Mouse (Mus musculus): ENCODE results near the gene Dnal1. TPM values are rescaled to one million over a fixed set of nuclear protein-coding genes. Genes with fewer than 3 reads are reported as not detected.

The Dnal1 gene
- polyA plus RNA-seq, 1 experiment: 9.2 TPM

DNA sequence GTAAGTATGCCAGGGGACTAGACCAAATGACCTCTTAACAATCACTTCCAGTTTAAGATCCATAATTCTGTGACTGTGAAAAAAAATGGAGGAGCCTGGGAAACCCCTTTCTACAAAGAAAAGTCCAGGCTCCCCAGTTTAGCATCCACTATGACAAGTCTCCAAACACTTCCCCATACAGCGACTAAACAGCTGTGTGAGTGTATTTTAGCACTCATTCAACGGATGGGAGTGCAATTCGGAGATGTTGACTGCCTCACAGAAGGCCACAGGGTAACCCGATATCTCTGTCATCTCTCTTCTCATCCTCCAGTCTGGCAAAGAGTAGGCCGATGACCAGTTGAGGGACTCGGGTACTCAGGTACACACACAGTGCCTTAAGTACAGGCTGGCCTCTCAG is 81.0 kb downstream of the Dnal1 start:
- peaks cover 24% of the 10 kb centered on the region for H3K4me1 ChIP-seq (ENCODE audit: control insufficient read depth, insufficient read depth, low read length)
- TF ChIP-seq POLR2A (IDR thresholded peaks at IDR 0.05; ENCODE audit: borderline replicate concordance, extremely low read depth, low read depth, low read length) (no peak), CTCF (IDR thresholded peaks at IDR 0.05; ENCODE audit: insufficient read depth, low read length) (no peak)
- 48% methylated on average over 6 of the region's 6 CpGs for WGBS
- DNase-seq: no peak
- H3K4me3 ChIP-seq (replicated peaks; ENCODE audit: extremely low read depth, low read depth, low read length): no peak overlapping the region

Other genes with a start within 250 kb of the Dnal1 start
- 155 and 165 TPM in 2 replicates for gene Numb, start 192.4 kb upstream of the Dnal1 start, polyA plus RNA-seq (2012; rRNA removed)
- 19.1 and 29.8 TPM in 2 replicates for gene Riox1, start 163.8 kb upstream of the Dnal1 start, polyA plus RNA-seq (2012; rRNA removed)
- 0.05 TPM in 1 of 2 replicates, not detected in the other for gene Heatr4, start 129.5 kb upstream of the Dnal1 start, polyA plus RNA-seq (2012; rRNA removed)
- gene Acot2, start 126.5 kb upstream of the Dnal1 start, polyA plus RNA-seq (2012; rRNA removed): 18.4 and 20.3 TPM in 2 replicates
- gene Acot1, start 104.9 kb upstream of the Dnal1 start, polyA plus RNA-seq (2012; rRNA removed): 28.8 and 29.2 TPM in 2 replicates
- gene Acot4, start 76.0 kb upstream of the Dnal1 start, polyA plus RNA-seq (2012; rRNA removed): 0.40 TPM in 2 replicates
- gene Gm49366, start 75.4 kb upstream of the Dnal1 start, polyA plus RNA-seq (2012; rRNA removed): not detected in 2 replicates
- gene Acot3, start 62.2 kb upstream of the Dnal1 start, polyA plus RNA-seq (2012; rRNA removed): not detected in 2 replicates
- gene Acot5, start 45.0 kb upstream of the Dnal1 start, polyA plus RNA-seq (2012; rRNA removed): not detected in 2 replicates
- gene Acot6, start 13.7 kb upstream of the Dnal1 start, polyA plus RNA-seq (2012; rRNA removed): 1.9 TPM in 2 replicates
- gene Pnma1, start 34.1 kb downstream of the Dnal1 start, polyA plus RNA-seq (2012; rRNA removed): 0.84 and 1.3 TPM in 2 replicates
- gene Elmsan1, start 104.5 kb downstream of the Dnal1 start, polyA plus RNA-seq (2012; rRNA removed): 26.5 and 29.5 TPM in 2 replicates
- 7.3 and 14.5 TPM in 2 replicates for gene Ptgr2, start 170.9 kb downstream of the Dnal1 start, polyA plus RNA-seq (2012; rRNA removed)
- gene Zfp410, start 202.5 kb downstream of the Dnal1 start, polyA plus RNA-seq (2012; rRNA removed): 16.0 and 20.5 TPM in 2 replicates
- gene Coq6, start 247.3 kb downstream of the Dnal1 start, polyA plus RNA-seq (2012; rRNA removed): 23.7 and 31.8 TPM in 2 replicates
- 1.9 and 2.5 TPM in 2 replicates for gene Fam161b, start 247.5 kb downstream of the Dnal1 start, polyA plus RNA-seq (2012; rRNA removed)

Measured in lung, adult 2 months (tissue).